Mouse (Mus musculus): Measurements from ENCODE around the gene Irs1. TPM values are rescaled to one million over a fixed set of nuclear protein-coding genes. Genes with fewer than 3 reads are reported as not detected.

Irs1 gene
- not detected in 2 replicates for total RNA-seq (2012; rRNA removed)
- polyA plus RNA-seq (2012; ENCODE audit: insufficient read depth in 1 of 2, insufficient read length in 2 of 2, low read depth in 1 of 2, low replicate concordance in 2 of 2, missing spikeins in 1 of 2) = not detected

DNA sequence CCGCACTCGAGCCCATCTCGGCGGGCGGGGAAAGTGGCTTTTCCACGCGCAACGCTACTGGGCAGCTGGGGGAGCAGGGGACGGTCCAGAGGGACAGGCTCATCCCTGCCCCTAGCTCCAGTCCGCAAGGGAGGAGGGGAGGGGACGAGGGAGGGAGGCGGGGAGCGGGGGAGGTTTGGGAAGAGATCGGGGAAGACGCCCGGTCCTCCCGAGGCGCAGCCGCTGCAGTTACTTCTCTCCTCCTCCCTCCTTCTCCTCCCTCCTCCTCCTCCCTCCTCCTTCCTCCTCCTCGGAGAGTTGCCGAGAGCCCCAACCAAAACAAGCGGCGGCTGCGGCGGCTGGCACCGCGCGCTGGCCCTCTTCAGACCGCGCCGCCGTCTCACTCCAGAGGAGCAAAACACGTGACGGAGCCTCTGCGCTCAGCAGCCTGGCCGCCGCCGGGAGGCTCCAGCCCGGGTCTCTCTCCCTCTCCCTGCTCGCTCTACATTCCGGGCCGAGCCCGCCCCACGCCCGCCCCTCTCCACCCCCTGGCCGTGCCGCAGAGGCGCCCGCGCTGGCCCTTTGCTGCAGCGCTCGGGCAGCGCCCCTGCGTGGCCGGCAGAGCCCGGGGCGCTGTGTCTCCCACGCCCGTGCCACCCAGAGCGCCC, at the start of gene Irs1:
Gene Irs1, minus strand, starts transcription at position 266 of the 647 bp plus-strand sequence.
- no peak within 1 kb of the TSS for H3K4me3 ChIP-seq (ENCODE audit: control insufficient read depth in 1 of 2, insufficient read depth in 1 of 2, low read depth in 2 of 2, low read length in 2 of 2)
- TF ChIP-seq RAD21 (IDR thresholded peaks at IDR 0.05; ENCODE audit: low read depth, low read length) = no peak
- no peaks in the 10 kb centered on the region for H3K27me3 ChIP-seq (ENCODE audit: control insufficient read depth in 1 of 2, insufficient read depth in 2 of 2, low read length in 2 of 2)
- H3K9me3 ChIP-seq (replicated peaks; ENCODE audit: insufficient read depth, low read length) = no peaks in the 10 kb centered on the region
- H3K79me2 ChIP-seq (ENCODE audit: control insufficient read depth, insufficient read depth, low read length, poor library complexity) = no peaks in the 10 kb centered on the region
- H3K27ac ChIP-seq (ENCODE audit: control insufficient read depth, low read depth, low read length) = no peak within 1 kb of the TSS
- H3K36me3 ChIP-seq (ENCODE audit: control insufficient read depth in 1 of 2, insufficient read depth in 2 of 2, low read length in 2 of 2) = no peaks in the 10 kb centered on the region
- no peak for DNase-seq (ENCODE audit: low read depth, low spot score)
- no peaks in the 10 kb centered on the region for H3K4me1 ChIP-seq (ENCODE audit: control insufficient read depth in 1 of 2, insufficient read depth in 2 of 2, low read length in 2 of 2)
- no peak within 1 kb of the TSS for H3K9ac ChIP-seq (ENCODE audit: control insufficient read depth, low read depth, low read length, poor library complexity, severe bottlenecking)

DNA sequence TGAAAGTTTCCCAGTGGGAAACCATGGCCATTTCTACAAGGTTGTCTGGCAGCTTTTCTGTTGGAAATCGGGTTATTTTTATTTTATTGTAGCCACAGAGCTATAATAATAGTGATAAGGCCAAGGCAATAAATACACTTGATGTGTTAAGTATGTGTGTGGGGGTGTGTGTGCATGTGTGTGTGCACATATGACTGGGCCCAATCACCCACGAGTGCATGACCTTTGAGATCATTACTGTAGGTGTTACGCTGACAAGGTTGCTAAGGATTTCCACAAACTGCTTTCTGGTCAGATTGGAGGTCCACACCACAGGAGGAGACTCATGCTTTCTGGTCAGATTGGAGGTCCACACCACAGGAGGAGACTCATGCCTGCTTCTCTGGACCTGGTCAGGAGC, 43.3 kb upstream of the Irs1 start:
- H3K4me3 ChIP-seq (ENCODE audit: control insufficient read depth in 1 of 2, insufficient read depth in 1 of 2, low read depth in 2 of 2, low read length in 2 of 2) = no peak overlapping the region
- no peaks in the 10 kb centered on the region for H3K79me2 ChIP-seq (ENCODE audit: control insufficient read depth, insufficient read depth, low read length, poor library complexity)
- no peak for TF ChIP-seq MAZ (IDR thresholded peaks at IDR 0.05; ENCODE audit: low read depth, low read length)
- TF ChIP-seq TAL1 (IDR thresholded peaks at IDR 0.05; ENCODE audit: low read length) = no peak
- TF ChIP-seq ZC3H11A (IDR thresholded peaks at IDR 0.05; ENCODE audit: low read depth, low read length) = no peak
- no peak for TF ChIP-seq E2F4 (IDR thresholded peaks at IDR 0.05; ENCODE audit: borderline replicate concordance, low read depth, low read length)
- no peak for TF ChIP-seq KAT2A (conservative IDR thresholded peaks at IDR 0.05; ENCODE audit: low read depth, low read length)
- no peak for TF ChIP-seq MAX (IDR thresholded peaks at IDR 0.05; ENCODE audit: low read length)
- TF ChIP-seq ZNF384 (IDR thresholded peaks at IDR 0.05; ENCODE audit: low read depth, low read length) = no peak
- TF ChIP-seq POLR2A (IDR thresholded peaks at IDR 0.05; ENCODE audit: control insufficient read depth in 1 of 2, insufficient read depth in 1 of 2, low read depth in 1 of 2, low read length in 2 of 2, poor library complexity in 1 of 2) = no peak
- no peak for TF ChIP-seq USF2 (IDR thresholded peaks at IDR 0.05; ENCODE audit: borderline replicate concordance in 1 of 2, insufficient read depth in 1 of 2, low read depth in 1 of 2, low read length in 2 of 2)
- no peak for TF ChIP-seq HCFC1 (IDR thresholded peaks at IDR 0.05; ENCODE audit: low read depth, low read length)
- TF ChIP-seq NRF1 (IDR thresholded peaks at IDR 0.05; ENCODE audit: insufficient read depth, low read depth, low read length, poor library complexity, severe bottlenecking) = no peak
- no peak for TF ChIP-seq SMC3 (IDR thresholded peaks at IDR 0.05; ENCODE audit: low read depth, low read length)
- TF ChIP-seq USF1 (IDR thresholded peaks at IDR 0.05; ENCODE audit: low read depth, low read length) = no peak
- no peak for TF ChIP-seq CHD1 (IDR thresholded peaks at IDR 0.05; ENCODE audit: low read depth, low read length)
- TF ChIP-seq MYB (IDR thresholded peaks at IDR 0.05; ENCODE audit: low read depth, low read length) = no peak
- TF ChIP-seq TCF12 (IDR thresholded peaks at IDR 0.05; ENCODE audit: low read depth, low read length) = no peak
- no peaks in the 10 kb centered on the region for H3K36me3 ChIP-seq (ENCODE audit: control insufficient read depth in 1 of 2, insufficient read depth in 2 of 2, low read length in 2 of 2)
- H3K4me1 ChIP-seq (ENCODE audit: control insufficient read depth in 1 of 2, insufficient read depth in 2 of 2, low read length in 2 of 2) = no peaks in the 10 kb centered on the region
- no peaks in the 10 kb centered on the region for H3K9me3 ChIP-seq (replicated peaks; ENCODE audit: insufficient read depth, low read length)
- H3K27me3 ChIP-seq (ENCODE audit: control insufficient read depth in 1 of 2, insufficient read depth in 2 of 2, low read length in 2 of 2) = no peaks in the 10 kb centered on the region
- H3K27ac ChIP-seq (ENCODE audit: control insufficient read depth, low read depth, low read length) = no peak overlapping the region
- no peak overlapping the region for H3K9ac ChIP-seq (ENCODE audit: control insufficient read depth, low read depth, low read length, poor library complexity, severe bottlenecking)
- no peak for DNase-seq (ENCODE audit: low read depth, low spot score)

All from MEL (cell line).